Mouse (Mus musculus): ENCODE measurements around the gene Trappc3l. TPM values are rescaled to one million over a fixed set of nuclear protein-coding genes. Genes with fewer than 3 reads are reported as not detected.
"Not testable (repeated sequence)": the region's sequence is repeated elsewhere in the genome, so short reads cannot be mapped to it uniquely, and the experiment has no call there.

Gene Trappc3l
- not detected for total RNA-seq (2021)
- long read RNA-seq, experiment 1: 0 reads
- long read RNA-seq, experiment 2: 0 reads

GRCm38 (mm10) chr10:34037401-34037800, at the start of gene Trappc3l:
TSS of gene Trappc3l (plus strand) at chr10:34037597.
- no peak for DNase-seq (ENCODE audit: low spot score in 2 of 2)

GRCm38 (mm10) chr10:33996686-33997085, 40.7 kb upstream of the Trappc3l start:
- DNase-seq (ENCODE audit: low spot score in 2 of 2): not testable (repeated sequence)

DNA sequence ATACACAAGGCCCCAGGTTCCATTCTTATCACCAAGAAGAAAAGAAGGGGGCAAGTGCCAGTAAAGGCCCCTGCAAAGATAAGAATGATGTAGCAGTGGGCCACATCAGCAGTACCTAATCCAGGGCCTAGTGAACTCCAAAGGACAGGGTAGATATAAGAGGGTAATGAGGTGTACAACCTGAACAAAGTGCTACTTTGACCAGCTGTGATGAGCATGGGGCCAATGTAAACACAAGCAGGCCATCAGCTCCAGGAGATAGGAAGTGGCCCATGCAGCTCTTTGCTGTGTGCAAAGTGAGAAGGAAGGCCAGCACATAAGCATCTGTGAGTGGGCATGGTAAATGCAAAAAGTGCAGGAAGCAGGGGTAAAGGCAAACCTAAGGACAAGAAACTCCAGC, 39.0 kb upstream of the Trappc3l start:
- no peak for DNase-seq (ENCODE audit: low spot score in 2 of 2)

DNA sequence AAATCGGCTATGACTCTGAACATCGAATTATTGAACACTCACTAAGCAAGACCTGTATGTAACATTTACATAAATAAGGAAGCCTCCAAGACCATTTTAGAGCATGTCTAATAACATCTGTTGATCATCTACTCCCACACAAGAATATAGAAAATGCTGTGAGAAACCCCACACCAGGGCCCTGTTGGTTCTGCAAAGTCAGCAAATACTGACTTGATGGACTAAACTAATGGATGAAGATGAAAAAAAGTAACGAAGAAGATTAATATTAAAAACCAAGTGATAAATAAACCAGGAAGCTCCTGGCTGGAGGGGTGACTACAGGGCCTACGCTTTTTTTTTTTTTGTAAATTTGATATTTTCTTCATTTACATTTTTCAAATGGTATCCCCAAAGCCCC, 24.8 kb upstream of the Trappc3l start:
- DNase-seq (ENCODE audit: low spot score in 2 of 2): no peak

- no peak for DNase-seq (ENCODE audit: low spot score in 2 of 2)
Observed at GRCm38 (mm10) chr10:34013241-34013640, 24.2 kb upstream of the Trappc3l start.

DNA sequence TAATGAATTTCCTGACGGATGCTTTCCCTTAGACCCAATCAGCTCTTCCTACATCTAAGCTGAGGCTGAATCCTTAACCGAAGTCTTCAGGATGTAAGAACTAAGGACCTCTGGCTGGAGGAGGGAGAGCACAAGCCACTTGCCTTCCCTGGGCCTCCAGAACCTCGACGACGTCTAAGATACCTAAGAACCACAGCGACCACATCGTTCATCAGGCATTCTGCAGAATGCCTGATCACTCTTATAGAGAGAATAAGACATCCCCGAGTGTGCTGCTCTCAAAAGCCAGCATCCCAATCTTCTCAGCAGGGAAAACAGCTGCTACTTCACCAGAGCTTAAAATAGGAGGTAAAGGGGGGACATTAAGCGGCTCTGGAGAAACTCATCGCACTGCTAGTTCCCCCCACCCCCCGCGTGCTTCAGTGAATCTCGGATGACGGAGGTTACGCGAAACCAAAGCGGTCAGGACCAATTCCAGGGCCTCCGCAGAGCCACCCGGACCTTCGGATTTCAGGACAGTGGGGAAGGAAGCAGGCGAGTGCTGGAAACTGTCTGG, 18.6 kb upstream of the Trappc3l start:
- DNase-seq (ENCODE audit: low spot score in 2 of 2): no peak

- DNase-seq (ENCODE audit: low spot score in 2 of 2): peak; percentile 94
Observed at GRCm38 (mm10) chr10:34019302-34020075, 17.9 kb upstream of the Trappc3l start, which contains the start of gene Rwdd1. TSS of gene Rwdd1 (minus strand) at chr10:34019624.

DNA sequence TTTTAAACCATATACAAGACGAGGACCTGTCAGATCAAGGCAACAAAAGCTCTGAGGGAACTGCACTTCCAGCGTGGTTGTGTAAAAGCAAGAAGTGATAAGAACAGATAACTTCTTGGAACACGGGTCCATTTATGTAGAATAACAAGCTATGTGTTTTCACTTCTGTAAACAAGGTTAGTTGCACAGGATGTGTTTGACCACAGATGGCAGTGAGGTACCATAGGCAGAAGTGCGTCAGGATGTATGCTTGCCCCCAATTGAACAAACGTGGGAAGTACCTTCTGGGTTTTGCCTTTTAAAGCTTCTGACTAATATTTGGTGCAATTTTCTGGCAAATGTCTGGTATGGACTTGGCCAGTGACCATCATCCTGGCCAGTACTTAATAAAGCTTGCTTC, 7.1 kb upstream of the Trappc3l start:
- DNase-seq (ENCODE audit: low spot score in 2 of 2): no peak

DNA sequence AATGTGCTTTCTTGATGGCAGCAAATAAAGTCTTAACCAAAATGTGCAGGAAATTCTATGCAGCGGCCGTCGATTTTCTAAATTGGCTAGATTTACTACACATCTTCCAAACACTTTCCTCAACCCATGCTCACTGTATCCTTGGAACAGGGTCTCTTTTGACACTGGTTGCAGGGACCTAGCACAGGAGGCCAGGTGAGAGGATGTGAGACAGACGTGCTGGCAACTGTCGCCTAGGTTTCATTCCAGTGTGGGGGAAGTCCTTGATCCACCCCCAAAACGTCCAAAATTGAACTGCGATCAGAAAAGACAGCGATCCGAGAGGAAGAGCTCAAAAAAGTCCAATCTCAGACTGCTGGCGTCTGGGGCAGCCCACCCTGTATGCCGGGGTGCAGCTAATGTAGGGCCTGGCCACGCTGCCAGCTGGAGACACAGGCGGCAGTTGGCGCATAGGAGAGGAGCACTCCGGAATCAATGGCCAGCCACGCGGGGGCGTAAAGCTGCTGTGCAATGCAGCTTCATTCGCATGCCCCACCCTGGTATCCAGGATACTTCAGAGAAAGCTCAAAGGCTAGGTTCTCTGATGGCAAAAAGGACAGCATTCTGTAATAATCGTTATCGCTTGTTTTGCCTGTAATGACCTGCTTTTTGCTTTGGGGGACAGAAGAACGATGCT, 3.6 kb upstream of the Trappc3l start:
- DNase-seq (ENCODE audit: low spot score in 2 of 2): peak in 1 of 2 experiments; percentile 36

- no peak for DNase-seq (ENCODE audit: low spot score in 2 of 2)
Observed at GRCm38 (mm10) chr10:34036587-34036986, 810 bp upstream of the Trappc3l start.

GRCm38 (mm10) chr10:34044210-34044609, 6.8 kb downstream of the Trappc3l start, which contains the start of gene Calhm4:
TSS of gene Calhm4 (minus strand) at chr10:34044310.
- no peak for DNase-seq (ENCODE audit: low spot score in 2 of 2)

DNA sequence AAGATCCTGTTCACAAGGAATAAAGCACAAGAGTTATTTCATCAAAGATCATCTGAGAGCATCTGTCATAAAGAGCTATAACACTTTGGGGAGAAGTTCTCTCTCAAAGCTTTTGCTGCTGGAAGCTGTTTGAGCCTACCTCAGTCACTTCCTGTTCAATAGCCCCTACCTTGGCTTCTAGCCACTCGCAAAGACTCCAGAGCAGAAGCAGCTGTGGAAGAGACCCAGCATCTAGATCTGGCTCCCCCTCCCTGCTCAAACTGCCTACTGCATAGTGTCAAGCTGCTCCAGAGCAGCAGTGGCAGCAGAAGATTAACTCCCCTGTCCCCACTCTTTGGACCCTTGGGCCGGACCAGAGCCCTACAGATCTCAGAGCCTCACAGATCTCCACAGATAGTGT, 16.6 kb downstream of the Trappc3l start:
- DNase-seq (ENCODE audit: low spot score in 2 of 2): no peak

GRCm38 (mm10) chr10:34066591-34066990, 29.2 kb downstream of the Trappc3l start:
- DNase-seq (ENCODE audit: low spot score in 2 of 2): no peak

- no peak for DNase-seq (ENCODE audit: low spot score in 2 of 2)
Observed at GRCm38 (mm10) chr10:34069606-34070005, 32.2 kb downstream of the Trappc3l start.

- DNase-seq (ENCODE audit: low spot score in 2 of 2): no peak
Observed at GRCm38 (mm10) chr10:34070999-34071492, 33.6 kb downstream of the Trappc3l start.

GRCm38 (mm10) chr10:34071650-34072049, 34.3 kb downstream of the Trappc3l start:
- DNase-seq (ENCODE audit: low spot score in 2 of 2): no peak

GRCm38 (mm10) chr10:34074522-34075200, 37.3 kb downstream of the Trappc3l start:
- no peak for DNase-seq (ENCODE audit: low spot score in 2 of 2)

- no peak for DNase-seq (ENCODE audit: low spot score in 2 of 2)
Observed at GRCm38 (mm10) chr10:34086514-34086913, 49.1 kb downstream of the Trappc3l start.

DNA sequence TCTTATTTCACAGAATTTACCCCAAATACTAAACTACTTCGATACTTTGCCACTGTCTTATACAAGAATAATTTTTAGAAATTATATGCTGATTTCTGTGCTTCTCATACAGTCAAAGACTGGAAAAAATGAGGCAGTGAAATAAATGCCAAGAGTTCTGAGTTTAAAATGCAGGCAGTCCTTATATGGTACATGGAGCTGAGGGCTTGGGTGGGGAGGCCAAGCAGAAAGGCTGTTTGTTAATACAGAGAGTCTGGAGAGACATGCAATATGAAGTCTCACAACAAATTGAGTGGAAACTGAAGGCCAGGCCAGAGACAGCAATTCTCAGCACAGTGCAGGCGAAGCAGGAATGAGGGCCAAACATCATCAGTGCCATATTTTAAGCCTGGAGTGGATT, 51.1 kb downstream of the Trappc3l start:
- DNase-seq (ENCODE audit: low spot score in 2 of 2): no peak

GRCm38 (mm10) chr10:34089517-34089916, 52.1 kb downstream of the Trappc3l start:
- DNase-seq (ENCODE audit: low spot score in 2 of 2): no peak

DNA sequence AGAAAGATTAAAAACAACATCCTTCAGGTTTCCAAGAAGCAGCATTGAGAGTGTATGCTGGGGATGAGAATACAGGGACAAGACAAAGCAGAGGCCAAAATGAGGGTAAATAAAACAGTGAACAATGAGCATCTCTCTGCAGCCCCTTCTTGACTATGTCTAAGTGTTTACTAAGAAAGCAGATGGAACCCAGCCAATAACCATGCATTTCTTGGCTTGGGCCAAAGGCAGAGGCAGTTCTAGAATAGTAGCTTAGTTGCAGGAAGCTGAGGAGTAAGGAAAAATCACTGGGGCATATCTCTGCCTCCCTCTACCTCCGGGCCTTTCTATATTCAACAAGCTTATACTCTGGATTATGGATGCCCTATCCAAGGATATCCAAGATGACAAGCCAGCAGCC, 53.1 kb downstream of the Trappc3l start:
- no peak for DNase-seq (ENCODE audit: low spot score in 2 of 2)
